Mouse (Mus musculus): ENCODE data around the gene Ripk4. TPM values are rescaled to one million over a fixed set of nuclear protein-coding genes. Genes with fewer than 3 reads are reported as not detected.

Gene Ripk4
- polyA plus RNA-seq, 1 experiment = not detected

GRCm38 (mm10) chr16:97748421-97748820 is 15.2 kb downstream of the Ripk4 start:
- Histone ChIP-seq H3K36me3 (replicated peaks; ENCODE audit: low read length) (no peaks in the 10 kb centered on the region), H3K4me3 (replicated peaks) (no peak overlapping the region), H3K27me3 (replicated peaks) (peaks cover 61% of the 10 kb centered on the region), H3K4me1 (peaks cover 18% of the 10 kb centered on the region), H3K9me3 (peaks cover 4% of the 10 kb centered on the region; the same call in 1 of the 2 replicates)
- TF ChIP-seq GATA1 (IDR thresholded peaks at IDR 0.05; ENCODE audit: borderline replicate concordance, low read length) = no peak
- TF ChIP-seq FLI1 (IDR thresholded peaks at IDR 0.05; ENCODE audit: low read length) = no peak

GRCm38 (mm10) chr16:97738030-97738429 is 25.6 kb downstream of the Ripk4 start:
- Histone ChIP-seq H3K36me3 (replicated peaks; ENCODE audit: low read length) (no peaks in the 10 kb centered on the region), H3K9me3 (no peaks in the 10 kb centered on the region), H3K4me1 (no peaks in the 10 kb centered on the region; the same call in 1 of the 2 replicates), H3K27me3 (replicated peaks) (peaks cover 40% of the 10 kb centered on the region), H3K4me3 (replicated peaks) (no peak overlapping the region)
- TF ChIP-seq GATA1 (IDR thresholded peaks at IDR 0.05; ENCODE audit: borderline replicate concordance, low read length) = no peak
- no peak for TF ChIP-seq FLI1 (IDR thresholded peaks at IDR 0.05; ENCODE audit: low read length)

DNA sequence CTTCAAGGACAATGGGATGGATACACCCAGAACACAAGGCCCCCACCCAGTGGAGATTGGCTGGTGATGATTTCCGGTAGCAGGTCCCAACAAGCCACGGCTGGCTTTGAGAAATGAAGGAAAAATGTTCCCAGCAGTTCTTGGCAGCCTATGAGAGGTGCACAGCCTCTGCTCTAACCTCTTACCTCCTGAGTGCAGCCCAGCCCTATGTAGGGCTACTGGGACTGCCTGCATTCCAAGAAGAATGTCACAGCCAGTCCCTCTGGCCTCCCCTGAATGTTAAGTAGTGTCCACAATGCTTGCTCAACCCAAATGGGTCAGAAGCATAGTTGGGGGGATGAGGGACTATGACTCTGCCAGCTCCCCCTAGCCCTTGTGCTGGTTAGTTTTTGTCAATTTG is 27.0 kb downstream of the Ripk4 start:
- TF ChIP-seq GATA1 (IDR thresholded peaks at IDR 0.05; ENCODE audit: borderline replicate concordance, low read length) = no peak
- TF ChIP-seq FLI1 (IDR thresholded peaks at IDR 0.05; ENCODE audit: low read length) = no peak
- Histone ChIP-seq H3K27me3 (replicated peaks) (peaks cover 40% of the 10 kb centered on the region), H3K36me3 (replicated peaks; ENCODE audit: low read length) (no peaks in the 10 kb centered on the region), H3K4me3 (replicated peaks) (no peak overlapping the region), H3K4me1 (no peaks in the 10 kb centered on the region), H3K9me3 (no peaks in the 10 kb centered on the region)

DNA sequence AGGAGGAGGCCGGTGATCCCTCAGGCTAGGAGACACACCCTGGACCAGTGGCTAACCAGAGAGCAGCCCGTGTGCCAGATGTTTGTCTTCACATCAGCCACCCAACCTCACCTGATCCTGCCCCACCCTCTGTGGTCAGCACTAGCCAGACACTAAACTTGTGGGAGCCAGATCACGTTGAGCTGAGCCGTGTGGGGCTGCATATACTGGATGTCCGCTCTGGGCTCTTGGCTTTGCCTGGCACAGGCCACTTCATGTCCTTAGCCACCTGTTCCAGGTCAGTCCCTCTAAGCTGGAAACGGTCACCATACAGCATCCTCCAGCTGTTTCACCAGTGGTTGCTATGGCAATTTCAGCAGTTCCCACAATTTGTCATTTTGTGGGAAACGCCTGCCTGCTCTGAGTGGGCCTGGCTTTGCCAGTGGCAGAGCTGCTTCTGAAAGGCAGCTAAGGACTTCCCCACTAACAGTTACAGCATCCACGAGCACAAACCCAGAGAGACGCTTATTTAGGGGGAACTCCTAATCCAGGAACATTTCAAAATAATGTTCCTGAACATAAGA is 28.7 kb downstream of the Ripk4 start:
- Histone ChIP-seq H3K4me1 (no peaks in the 10 kb centered on the region), H3K9me3 (no peaks in the 10 kb centered on the region), H3K36me3 (replicated peaks; ENCODE audit: low read length) (no peaks in the 10 kb centered on the region), H3K27me3 (replicated peaks) (peaks cover 46% of the 10 kb centered on the region), H3K4me3 (replicated peaks) (no peak overlapping the region)
- TF ChIP-seq FLI1 (IDR thresholded peaks at IDR 0.05; ENCODE audit: low read length) (no peak), GATA1 (IDR thresholded peaks at IDR 0.05; ENCODE audit: borderline replicate concordance, low read length) (no peak)

- TF ChIP-seq GATA1 (IDR thresholded peaks at IDR 0.05; ENCODE audit: borderline replicate concordance, low read length) = no peak
- no peak for TF ChIP-seq FLI1 (IDR thresholded peaks at IDR 0.05; ENCODE audit: low read length)
- no peaks in the 10 kb centered on the region for H3K9me3 ChIP-seq
- no peaks in the 10 kb centered on the region for H3K4me1 ChIP-seq
- no peak overlapping the region for H3K4me3 ChIP-seq (replicated peaks)
- no peaks in the 10 kb centered on the region for H3K36me3 ChIP-seq (replicated peaks; ENCODE audit: low read length)
- H3K27me3 ChIP-seq (replicated peaks) = peaks cover 48% of the 10 kb centered on the region
Observed at GRCm38 (mm10) chr16:97733599-97733998, 30.0 kb downstream of the Ripk4 start.

- Histone ChIP-seq H3K27me3 (replicated peaks) (peaks cover 41% of the 10 kb centered on the region), H3K4me3 (replicated peaks) (no peak overlapping the region)
- TF ChIP-seq GATA1 (IDR thresholded peaks at IDR 0.05; ENCODE audit: borderline replicate concordance, low read length) (no peak), FLI1 (IDR thresholded peaks at IDR 0.05; ENCODE audit: low read length) (no peak)
Observed at GRCm38 (mm10) chr16:97730321-97730720, 33.3 kb downstream of the Ripk4 start.

DNA sequence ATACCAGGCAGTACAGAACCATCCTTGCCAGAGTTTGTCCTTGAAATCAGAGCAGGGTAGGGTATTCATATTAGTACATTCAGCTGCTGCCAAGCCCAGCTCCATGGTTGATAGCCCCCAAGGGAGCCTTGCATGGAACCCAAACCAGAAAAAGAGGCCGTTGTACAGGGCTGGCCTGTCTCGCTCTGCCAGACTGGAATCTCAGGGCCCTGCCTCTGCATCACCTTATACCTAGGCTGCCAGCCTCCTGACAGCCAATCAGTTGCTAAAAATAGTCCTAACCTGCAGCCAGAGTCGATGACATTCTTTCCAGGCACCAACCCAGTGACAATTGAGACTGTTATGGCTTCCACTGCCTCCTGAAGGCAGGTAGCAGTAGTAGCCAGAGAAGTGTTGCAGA is 37.2 kb downstream of the Ripk4 start:
- H3K36me3 ChIP-seq (replicated peaks; ENCODE audit: low read length) = no peaks in the 10 kb centered on the region
- TF ChIP-seq FLI1 (IDR thresholded peaks at IDR 0.05; ENCODE audit: low read length) (no peak), GATA1 (IDR thresholded peaks at IDR 0.05; ENCODE audit: borderline replicate concordance, low read length) (no peak)
- H3K27me3 ChIP-seq (replicated peaks) = peaks cover 24% of the 10 kb centered on the region
- no peaks in the 10 kb centered on the region for H3K9me3 ChIP-seq
- H3K4me1 ChIP-seq = no peaks in the 10 kb centered on the region
- H3K4me3 ChIP-seq (replicated peaks) = no peak overlapping the region

More at GRCm38 (mm10) chr16:97730321-97730720, 33.3 kb downstream of the Ripk4 start:
- no peaks in the 10 kb centered on the region for H3K4me1 ChIP-seq
- H3K36me3 ChIP-seq (replicated peaks; ENCODE audit: low read length) = no peaks in the 10 kb centered on the region
- no peaks in the 10 kb centered on the region for H3K9me3 ChIP-seq

- Histone ChIP-seq H3K36me3 (replicated peaks; ENCODE audit: low read length) (no peaks in the 10 kb centered on the region), H3K9me3 (no peaks in the 10 kb centered on the region), H3K4me3 (replicated peaks) (no peak overlapping the region), H3K4me1 (no peaks in the 10 kb centered on the region), H3K27me3 (replicated peaks) (peaks cover 22% of the 10 kb centered on the region)
- TF ChIP-seq GATA1 (IDR thresholded peaks at IDR 0.05; ENCODE audit: borderline replicate concordance, low read length) (no peak), FLI1 (IDR thresholded peaks at IDR 0.05; ENCODE audit: low read length) (no peak)
Observed at GRCm38 (mm10) chr16:97720093-97720492, 43.5 kb downstream of the Ripk4 start.

DNA sequence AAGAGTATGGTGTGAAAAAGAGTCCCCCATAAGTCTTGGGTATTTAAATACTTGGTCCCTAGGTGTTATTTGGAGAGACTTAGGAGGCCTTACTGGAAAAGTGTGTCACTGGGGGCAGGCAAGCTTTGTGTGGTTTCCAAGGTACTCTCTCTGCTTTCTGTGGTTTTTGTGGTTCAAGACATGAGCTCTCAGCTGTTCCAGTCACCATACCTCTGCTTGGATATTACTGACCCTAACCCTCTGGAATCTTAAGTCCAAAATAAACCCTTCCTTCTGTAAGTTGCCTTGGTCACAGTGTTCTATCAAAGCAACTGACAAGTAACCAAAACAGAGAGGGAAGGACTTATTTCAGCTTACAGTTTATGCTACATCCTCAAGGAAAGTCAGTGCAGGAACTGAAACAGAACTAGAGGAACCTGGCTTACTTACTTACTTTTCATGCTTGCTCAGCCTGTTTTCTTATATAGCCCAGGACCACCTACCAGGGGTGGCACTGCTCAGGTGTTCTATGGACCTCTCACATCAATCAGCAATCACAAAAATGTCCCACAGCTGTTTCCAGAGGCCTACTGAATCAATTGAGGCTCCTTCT is 44.1 kb downstream of the Ripk4 start:
- TF ChIP-seq FLI1 (IDR thresholded peaks at IDR 0.05; ENCODE audit: low read length) = no peak
- no peak for TF ChIP-seq GATA1 (IDR thresholded peaks at IDR 0.05; ENCODE audit: borderline replicate concordance, low read length)
- H3K4me3 ChIP-seq (replicated peaks) = no peak overlapping the region
- no peaks in the 10 kb centered on the region for H3K9me3 ChIP-seq
- no peaks in the 10 kb centered on the region for H3K36me3 ChIP-seq (replicated peaks; ENCODE audit: low read length)
- H3K4me1 ChIP-seq = no peaks in the 10 kb centered on the region
- peaks cover 25% of the 10 kb centered on the region for H3K27me3 ChIP-seq (replicated peaks)

DNA sequence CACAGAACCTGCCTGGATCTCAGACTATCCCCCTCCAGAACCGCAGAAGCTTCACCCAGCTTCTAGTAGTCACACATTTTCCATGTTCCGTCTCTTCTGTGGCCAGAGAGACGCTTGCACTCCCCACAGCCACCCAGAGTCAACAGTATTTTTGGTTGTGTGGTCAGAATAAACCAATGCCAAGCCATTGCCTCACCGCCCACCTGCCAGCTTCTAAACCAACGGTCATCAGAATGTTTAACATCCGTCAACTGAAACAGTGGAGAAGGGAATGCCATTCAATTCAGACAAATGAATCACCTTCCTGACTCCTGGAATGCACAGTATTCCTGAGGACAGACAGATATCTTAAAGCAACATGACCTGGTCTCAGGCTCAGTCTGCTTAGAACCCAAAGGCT is 47.0 kb downstream of the Ripk4 start:
- H3K27me3 ChIP-seq (replicated peaks) = peaks cover 32% of the 10 kb centered on the region
- H3K4me3 ChIP-seq (replicated peaks) = no peak overlapping the region
- no peak for TF ChIP-seq FLI1 (IDR thresholded peaks at IDR 0.05; ENCODE audit: low read length)
- TF ChIP-seq GATA1 (IDR thresholded peaks at IDR 0.05; ENCODE audit: borderline replicate concordance, low read length) = no peak
- H3K36me3 ChIP-seq (replicated peaks; ENCODE audit: low read length) = no peaks in the 10 kb centered on the region
- no peaks in the 10 kb centered on the region for H3K4me1 ChIP-seq
- H3K9me3 ChIP-seq = no peaks in the 10 kb centered on the region

Data from megakaryocyte, embryonic 14.5 days (primary cell).